Mouse (Mus musculus) midbrain, embryonic 16.5 days (tissue): ENCODE results near the gene Shisa8. TPM values are rescaled to one million over a fixed set of nuclear protein-coding genes. Genes with fewer than 3 reads are reported as not detected.
A peak's percentile ranks its signal among the peaks of the same experiment; 100 is the strongest.

Experiments used
- ATAC-seq: fragments of 200-750 bp; cut with Nextera tagmentation; 2 replicates; pipeline ENCODE4 v1.8.0; 2017; ENCODE audit warnings: moderate TSS enrichment
- H3K27ac ChIP-seq: fragments of 300-500 bp; sonication (generic); 2 replicates; pipeline ENCODE4 v1.5.1; 2014; ENCODE audit warnings: mild to moderate bottlenecking, low read length, mixed read lengths
- H3K27me3 ChIP-seq: fragments of 300-500 bp; sonication (generic); 2 replicates; pipeline ENCODE4 v1.6.1; 2014; ENCODE audit warnings: low read depth, low read length, mixed read lengths; ENCODE audit not compliant: control insufficient read depth, insufficient read depth
- H3K36me3 ChIP-seq: fragments of 300-500 bp; sonication (generic); 2 replicates; pipeline ENCODE4 v1.6.1; 2014; ENCODE audit warnings: mild to moderate bottlenecking, low read length, moderate library complexity, mixed read lengths; ENCODE audit not compliant: control insufficient read depth, insufficient read depth
- H3K4me1 ChIP-seq: fragments of 300-500 bp; sonication (generic); 2 replicates; pipeline ENCODE4 v1.6.1; 2014; ENCODE audit warnings: mild to moderate bottlenecking, low read length, mixed read lengths; ENCODE audit not compliant: control insufficient read depth, insufficient read depth
- H3K4me2 ChIP-seq: fragments of 300-500 bp; sonication (generic); 2 replicates; pipeline ENCODE4 v1.6.1; 2014; ENCODE audit warnings: mild to moderate bottlenecking, low read length, mixed read lengths
- H3K4me3 ChIP-seq: fragments of 300-500 bp; sonication (generic); 2 replicates; pipeline ENCODE4 v1.5.1; 2014; ENCODE audit warnings: low read depth, mild to moderate bottlenecking, low read length, moderate library complexity, mixed read lengths
- H3K9ac ChIP-seq: fragments of 300-500 bp; sonication (generic); 2 replicates; pipeline ENCODE4 v1.6.1; 2014; ENCODE audit warnings: low read depth, low read length, mixed read lengths
- H3K9me3 ChIP-seq: fragments of 300-500 bp; sonication (generic); replicated peaks from 2 replicates; pipeline ENCODE4 v1.6.1; 2014; ENCODE audit warnings: mild to moderate bottlenecking, low read length, mixed read lengths; ENCODE audit not compliant: control insufficient read depth, poor library complexity, severe bottlenecking
- WGBS: fragments of 180-500 bp; shearing (Covaris S2); extraction: QIAGEN DNeasy Blood & Tissue Kit; methylation state at CpG from one replicate; pipeline ENCODE4 v1.1.7; 2014; 5-methylcytosine and 5-hydroxymethylcytosine counted together
- polyA plus RNA-seq: library from polyadenylated mRNA; unstranded; fragments of >200 nt; fragmentation: Nextera tagmentation; extraction: Ambion mirVana; gene quantifications from 2 replicates; pipeline ENCODE4 v1.2.1, GENCODE M21; 2015

Gene Shisa8
- polyA plus RNA-seq, 1 experiment from 2014 or later: 1.0 TPM

DNA sequence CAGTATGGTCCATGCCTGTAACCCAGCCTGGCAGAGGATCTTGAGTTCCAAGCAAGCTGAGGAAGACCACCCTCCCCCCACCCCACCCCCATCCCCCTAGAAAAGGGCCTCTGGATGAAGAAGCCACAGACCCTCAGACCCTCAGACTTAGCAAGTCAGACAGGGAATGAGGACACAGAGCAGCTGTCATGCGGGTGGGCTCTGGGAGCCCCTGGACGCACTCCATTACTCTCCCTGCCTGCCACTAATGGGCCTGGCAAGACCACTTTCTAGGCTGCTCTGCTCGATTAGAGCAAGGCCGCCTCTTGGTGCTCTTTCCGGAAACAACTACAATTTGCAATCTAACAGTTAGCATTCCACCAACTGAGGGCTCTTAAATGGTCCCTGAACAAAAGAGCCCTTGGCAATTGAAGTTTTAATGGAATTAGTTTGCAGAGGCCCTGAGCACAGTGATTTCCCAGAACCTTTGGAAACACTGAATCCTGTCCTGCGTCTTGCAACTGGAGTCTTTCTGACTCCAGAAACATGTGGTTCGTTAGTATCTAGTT is 34.8 kb downstream of the Shisa8 start:
- H3K27ac ChIP-seq: no peak overlapping the region
- no peaks in the 10 kb centered on the region for H3K27me3 ChIP-seq
- H3K4me3 ChIP-seq: no peak overlapping the region
- no peak overlapping the region for H3K4me2 ChIP-seq
- WGBS: 90% methylated on average over 7 of the region's 7 CpGs
- H3K9me3 ChIP-seq: no peaks in the 10 kb centered on the region
- no peak for ATAC-seq
- no peaks in the 10 kb centered on the region for H3K4me1 ChIP-seq
- no peak overlapping the region for H3K9ac ChIP-seq
- H3K36me3 ChIP-seq: peaks cover 82% of the 10 kb centered on the region

DNA sequence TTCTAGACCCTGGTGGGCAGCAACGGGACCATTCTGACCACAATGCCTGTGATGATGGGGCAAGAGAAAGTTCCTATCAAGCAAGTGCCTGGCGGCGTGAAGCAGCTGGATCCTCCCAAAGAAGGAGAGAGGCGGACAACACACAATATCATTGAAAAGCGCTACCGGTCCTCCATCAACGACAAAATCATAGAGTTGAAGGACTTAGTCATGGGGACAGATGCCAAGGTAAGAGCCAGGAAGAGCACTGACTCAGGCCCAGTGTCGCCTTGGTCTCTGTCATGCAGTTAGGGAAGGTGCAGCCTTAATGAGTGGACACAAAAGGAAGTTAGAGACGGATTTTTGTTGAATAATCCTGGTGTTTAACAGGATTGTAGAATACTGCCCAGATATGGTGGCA is 37.5 kb downstream of the Shisa8 start:
- ATAC-seq: no peak
- Histone ChIP-seq H3K4me3 (no peak overlapping the region), H3K9ac (no peak overlapping the region), H3K4me2 (no peak overlapping the region), H3K36me3 (peaks cover 72% of the 10 kb centered on the region), H3K27me3 (no peaks in the 10 kb centered on the region), H3K9me3 (no peaks in the 10 kb centered on the region), H3K27ac (no peak overlapping the region), H3K4me1 (no peaks in the 10 kb centered on the region)
- 95% methylated on average over 9 of the region's 9 CpGs for WGBS

DNA sequence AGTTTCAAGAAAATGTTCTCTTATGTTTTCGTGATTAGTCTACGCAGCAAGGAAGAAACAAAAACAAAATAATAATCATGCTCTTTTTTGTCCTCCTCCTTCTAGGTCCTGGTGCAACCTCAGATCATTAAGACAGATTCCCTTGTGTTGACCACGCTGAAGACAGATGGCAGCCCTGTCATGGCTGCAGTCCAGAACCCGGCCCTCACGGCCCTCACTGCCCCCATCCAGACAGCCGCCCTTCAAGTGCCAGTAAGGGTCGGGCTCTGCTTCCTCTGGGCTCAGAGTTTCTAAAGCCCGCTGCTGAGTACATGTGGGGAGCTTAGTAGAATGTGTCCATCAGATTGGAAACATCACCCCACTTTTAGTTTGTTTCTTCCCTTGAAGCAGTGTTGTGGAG is 40.0 kb downstream of the Shisa8 start:
- 85% methylated on average over 8 of the region's 8 CpGs for WGBS
- no peaks in the 10 kb centered on the region for H3K27me3 ChIP-seq
- H3K4me2 ChIP-seq: no peak overlapping the region
- ATAC-seq: no peak
- H3K4me3 ChIP-seq: no peak overlapping the region
- H3K4me1 ChIP-seq: no peaks in the 10 kb centered on the region
- H3K27ac ChIP-seq: no peak overlapping the region
- H3K36me3 ChIP-seq: peaks cover 48% of the 10 kb centered on the region
- H3K9me3 ChIP-seq: no peaks in the 10 kb centered on the region
- no peak overlapping the region for H3K9ac ChIP-seq

DNA sequence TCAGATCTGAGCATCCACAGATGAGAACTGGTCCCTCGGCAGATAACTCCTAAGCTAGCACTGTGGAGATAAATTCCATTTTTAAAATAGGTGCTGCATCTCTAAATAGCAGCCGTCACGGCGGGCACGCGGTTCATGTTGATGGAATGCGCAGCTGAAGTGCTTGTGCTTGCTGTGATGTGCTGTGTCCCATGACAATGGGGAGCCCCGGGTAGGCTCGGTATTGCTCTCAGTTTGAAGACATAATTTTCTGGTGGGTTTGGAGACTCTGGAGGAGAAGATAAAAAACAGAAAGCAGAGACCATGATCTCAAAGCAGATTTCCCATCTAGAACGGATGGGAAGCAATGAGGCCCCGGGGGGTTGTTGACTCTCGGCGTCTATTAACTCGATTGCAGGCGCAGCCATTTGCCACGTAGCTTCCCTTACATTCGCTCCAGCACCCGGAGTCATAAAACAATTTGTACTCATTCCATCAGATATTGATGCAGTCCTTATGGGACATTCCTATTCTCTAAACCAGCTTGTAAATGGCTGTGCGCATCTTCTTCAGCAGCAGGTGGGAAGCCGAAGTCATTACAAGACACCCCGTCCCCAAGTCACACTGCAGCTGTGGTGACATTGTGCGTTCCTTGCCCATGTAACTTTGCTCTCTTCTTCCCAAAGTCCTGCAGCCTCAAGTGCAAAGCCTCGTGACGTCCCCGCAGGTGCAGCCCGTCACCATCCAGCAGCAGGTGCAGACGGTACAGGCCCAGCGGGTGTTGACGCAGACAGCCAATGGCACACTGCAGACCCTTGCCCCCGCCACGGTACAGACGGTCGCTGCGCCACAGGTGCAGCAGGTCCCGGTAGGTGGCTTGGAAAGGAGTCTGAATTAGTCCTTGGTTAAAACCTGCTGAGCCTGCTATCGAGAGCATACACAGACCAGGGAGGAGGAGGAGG is 41.9 kb downstream of the Shisa8 start:
- Histone ChIP-seq H3K9ac (no peak overlapping the region), H3K4me3 (no peak overlapping the region), H3K27me3 (no peaks in the 10 kb centered on the region), H3K4me1 (peaks cover 17% of the 10 kb centered on the region), H3K36me3 (peaks cover 30% of the 10 kb centered on the region), H3K4me2 (no peak overlapping the region), H3K9me3 (no peaks in the 10 kb centered on the region), H3K27ac (no peak overlapping the region)
- whole genome bisulfite sequencing: 83% methylated on average over 36 of the region's 36 CpGs
- no peak for ATAC-seq

DNA sequence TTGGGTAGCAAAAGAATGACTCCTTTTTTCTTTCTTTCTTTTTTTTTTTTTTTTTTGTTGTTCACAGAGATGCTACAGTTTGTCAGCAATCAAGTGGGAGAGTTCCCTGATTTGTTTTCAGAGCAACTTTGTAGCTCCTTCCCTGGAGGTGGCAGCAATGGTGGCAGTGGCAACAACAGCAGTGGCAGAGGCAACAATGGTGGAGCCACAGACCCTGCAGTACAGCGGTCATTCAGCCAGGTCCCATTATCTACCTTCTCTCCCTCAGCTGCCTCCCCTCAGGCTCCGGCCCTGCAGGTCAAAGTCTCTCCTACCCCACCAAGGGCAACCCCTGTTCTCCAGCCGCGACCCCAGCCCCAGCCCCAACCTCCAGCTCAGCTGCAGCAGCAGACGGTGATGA is 42.9 kb downstream of the Shisa8 start:
- WGBS: 83% methylated on average over 5 of the region's 5 CpGs
- peaks cover 19% of the 10 kb centered on the region for H3K4me1 ChIP-seq
- peaks cover 21% of the 10 kb centered on the region for H3K36me3 ChIP-seq
- H3K9ac ChIP-seq: no peak overlapping the region
- H3K4me2 ChIP-seq: no peak overlapping the region
- H3K27ac ChIP-seq: no peak overlapping the region
- H3K27me3 ChIP-seq: no peaks in the 10 kb centered on the region
- no peaks in the 10 kb centered on the region for H3K9me3 ChIP-seq
- ATAC-seq: no peak
- no peak overlapping the region for H3K4me3 ChIP-seq

DNA sequence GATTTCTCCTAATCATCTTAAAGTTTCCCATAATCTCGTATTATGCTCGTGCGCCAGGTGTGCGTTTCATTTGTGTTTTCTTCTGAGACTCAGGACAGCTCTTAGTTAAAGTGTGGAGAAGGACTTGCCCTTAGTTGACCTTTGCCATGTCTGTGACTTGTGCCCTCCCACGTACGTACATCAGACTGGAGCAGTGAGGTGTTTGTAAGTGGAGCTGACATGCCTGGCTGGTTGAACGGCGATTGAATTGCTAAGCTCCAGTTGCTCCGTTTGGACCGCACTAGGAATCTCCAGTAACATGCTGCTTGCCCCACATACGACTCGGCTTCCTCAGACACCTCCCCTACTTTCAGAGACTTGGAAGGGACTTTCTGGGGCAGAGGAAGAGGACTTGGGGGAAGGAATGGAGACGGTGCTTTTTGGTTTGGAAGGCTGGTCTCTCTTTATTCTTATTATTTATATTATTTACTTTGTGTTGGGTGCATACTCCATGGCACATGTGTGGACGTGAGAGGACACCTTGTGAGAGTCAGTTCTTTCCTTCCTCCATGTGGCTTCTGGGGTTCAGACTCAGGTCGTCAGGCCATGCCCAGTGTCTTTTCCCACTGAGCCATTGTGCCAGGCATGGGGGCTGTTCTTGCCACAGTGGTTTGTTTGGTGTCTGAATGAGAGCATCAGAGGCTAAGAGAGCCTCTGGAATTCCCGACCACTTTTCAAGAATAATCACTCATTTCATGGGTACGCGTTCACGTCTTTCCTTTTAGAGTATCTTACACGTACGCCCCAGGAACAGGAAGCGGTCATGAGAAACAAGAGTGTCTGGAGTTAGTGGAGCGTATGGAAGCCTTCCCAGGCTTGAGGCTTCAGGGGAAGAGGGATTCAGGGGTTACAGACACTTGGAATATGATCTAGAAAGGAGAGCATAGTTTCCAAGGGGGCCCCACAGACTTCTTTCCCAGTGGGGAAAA is 45.1 kb downstream of the Shisa8 start:
- Histone ChIP-seq H3K36me3 (peaks cover 13% of the 10 kb centered on the region), H3K4me1 (peaks cover 24% of the 10 kb centered on the region), H3K4me3 (no peak overlapping the region), H3K9ac (0 out of 2 replicates have a peak overlapping the region, but pooled peaks have one; percentile 21), H3K9me3 (no peaks in the 10 kb centered on the region), H3K27me3 (no peaks in the 10 kb centered on the region), H3K27ac (no peak overlapping the region), H3K4me2 (no peak overlapping the region)
- no peak for ATAC-seq
- WGBS: 53% methylated on average over 23 of the region's 23 CpGs

DNA sequence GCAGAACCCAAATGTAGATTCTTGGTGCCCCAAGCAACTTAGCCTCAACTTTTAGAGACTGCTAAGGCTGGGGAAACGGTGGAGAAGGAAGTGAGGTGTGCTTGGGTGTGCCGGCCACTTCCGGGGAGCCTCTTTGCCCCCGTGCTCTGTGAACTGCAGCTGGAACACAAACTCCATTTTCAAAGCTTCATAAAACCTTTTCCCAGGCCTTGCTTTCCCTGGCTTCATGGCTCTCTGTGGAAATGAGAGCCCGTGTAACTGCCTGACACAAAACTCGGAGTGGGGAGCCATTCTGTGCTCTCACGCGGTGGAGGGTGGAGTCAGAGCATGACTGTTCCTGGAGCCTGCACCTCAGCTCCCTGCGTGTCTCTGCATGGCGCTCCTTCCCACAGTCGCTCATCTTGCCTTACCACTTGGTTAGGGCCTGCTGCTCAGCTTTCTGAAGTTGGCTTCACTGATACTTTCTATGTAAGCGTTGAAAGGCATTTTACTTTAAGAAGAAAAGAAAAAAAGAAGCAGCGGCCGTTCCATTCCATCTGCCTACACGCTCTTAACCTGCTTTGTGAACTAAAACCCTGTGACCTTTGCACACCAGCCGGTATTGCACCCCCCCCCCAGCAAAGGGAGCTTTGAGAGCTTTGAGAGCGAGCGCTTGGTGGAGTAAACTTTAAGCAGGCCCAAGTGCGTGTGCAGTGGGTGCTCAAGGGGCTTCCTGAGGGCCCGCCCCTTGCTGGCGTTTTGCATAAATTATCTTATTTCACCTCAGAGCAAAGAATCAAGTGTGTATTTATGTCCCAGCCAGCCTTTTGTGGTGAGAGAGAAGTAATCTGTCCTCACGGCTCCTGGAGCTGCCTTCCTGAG is 46.1 kb downstream of the Shisa8 start:
- Histone ChIP-seq H3K27ac (no peak overlapping the region), H3K9ac (0 out of 2 replicates have a peak overlapping the region, but pooled peaks have one; percentile 21), H3K9me3 (no peaks in the 10 kb centered on the region), H3K36me3 (peaks cover 13% of the 10 kb centered on the region), H3K4me1 (peaks cover 24% of the 10 kb centered on the region), H3K27me3 (no peaks in the 10 kb centered on the region), H3K4me2 (no peak overlapping the region), H3K4me3 (no peak overlapping the region)
- 36% methylated on average over 22 of the region's 22 CpGs for WGBS
- ATAC-seq: no peak
